Mouse (Mus musculus): Measurements from ENCODE around the gene Trim65.

DNA sequence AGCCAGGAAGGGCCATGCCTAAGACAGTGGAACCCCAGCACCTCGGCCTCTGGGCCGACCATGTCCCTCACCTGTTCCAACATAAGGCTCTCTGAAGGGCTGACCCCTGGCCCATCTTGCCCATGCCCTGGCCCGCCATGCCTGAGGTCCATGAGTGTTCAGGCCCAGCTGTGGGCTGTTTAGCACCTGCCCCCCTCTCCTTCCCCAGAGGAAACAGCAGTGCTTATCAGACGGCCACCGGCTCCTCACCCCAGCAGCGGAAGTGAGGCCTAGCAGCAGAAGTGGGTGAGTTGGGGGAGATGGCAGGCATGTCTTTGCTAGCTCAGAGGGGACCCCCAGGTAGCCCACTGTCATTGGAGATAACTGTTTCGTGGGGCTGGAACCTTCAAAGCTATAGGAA lies 54.1 kb downstream of the Trim65 start:
- TF ChIP-seq EP300 (IDR thresholded peaks at IDR 0.05; ENCODE audit: low read depth) (no peak), CTCF (IDR thresholded peaks at IDR 0.05; ENCODE audit: low read depth) (no peak)
